Mouse (Mus musculus) thymus, adult 2 months (tissue): Measurements from ENCODE around the gene Umodl1. TPM values are rescaled to one million over a fixed set of nuclear protein-coding genes. Genes with fewer than 3 reads are reported as not detected.

Source experiments
- DNase-seq: peaks from one replicate; pipeline ENCODE4 v3.0.0; 2021
- H3K27ac ChIP-seq: fragments of 200-500 bp; 2 replicates; pipeline ENCODE4 v1.5.1; 2012; ENCODE audit warnings: low read length, control low read depth; ENCODE audit not compliant: control insufficient read depth, insufficient read depth
- H3K27me3 ChIP-seq: fragments of 200-500 bp; 2 replicates; pipeline ENCODE4 v1.6.1; 2012; ENCODE audit warnings: mild to moderate bottlenecking, low read length, moderate library complexity, mixed read lengths; ENCODE audit not compliant: control insufficient read depth, insufficient read depth
- H3K36me3 ChIP-seq: fragments of 200-500 bp; 2 replicates; pipeline ENCODE4 v1.6.1; 2012; ENCODE audit warnings: mild to moderate bottlenecking, low read length, moderate library complexity; ENCODE audit not compliant: control insufficient read depth, insufficient read depth
- H3K4me1 ChIP-seq: fragments of 200-500 bp; replicated peaks from 2 replicates; pipeline ENCODE4 v1.6.1; 2012; ENCODE audit warnings: low read length; ENCODE audit not compliant: control insufficient read depth, insufficient read depth
- H3K4me3 ChIP-seq: fragments of 200-500 bp; 2 replicates; pipeline ENCODE4 v1.5.1; 2012; ENCODE audit warnings: mild to moderate bottlenecking, low read length, control low read depth, moderate library complexity; ENCODE audit not compliant: control insufficient read depth, insufficient read depth
- CTCF ChIP-seq: fragments of 200-500 bp; IDR thresholded peaks from 2 replicates; pipeline ENCODE4 v1.5.1; 2012; ENCODE audit warnings: mild to moderate bottlenecking, control low read depth, low read length, moderate library complexity, borderline replicate concordance; ENCODE audit not compliant: control insufficient read depth, poor library complexity, insufficient read depth; ENCODE audit errors: extremely low read depth
- POLR2A ChIP-seq: fragments of 200-500 bp; IDR thresholded peaks from 2 replicates; pipeline ENCODE4 v1.6.1; 2012; ENCODE audit warnings: mild to moderate bottlenecking, low read length, control low read depth, moderate library complexity; ENCODE audit not compliant: control insufficient read depth, poor library complexity, insufficient read depth; ENCODE audit errors: extremely low read depth
- WGBS: fragments of 180-500 bp; shearing (Covaris S2); methylation state at CpG from one replicate; pipeline ENCODE4 v1.1.7; 2018; 5-methylcytosine and 5-hydroxymethylcytosine counted together
- polyA plus RNA-seq: library from polyadenylated mRNA; depleted of rRNA; stranded (reverse); fragments of >200 nt; gene quantifications from 2 replicates; pipeline ENCODE4 v1.2.3, GENCODE M21; 2012; rRNA removed

Gene Umodl1
- polyA plus RNA-seq: 1.5 and 2.0 TPM in 2 replicates

GRCm38 (mm10) chr17:30954340-30954739 lies at the start of gene Umodl1:
Umodl1 (plus strand) TSS chr17:30954640.
- TF ChIP-seq CTCF (no peak), POLR2A (no peak)
- H3K27ac ChIP-seq: no peak within 1 kb of the TSS
- 81% methylated on average over 10 of the region's 10 CpGs for WGBS
- no peaks in the 10 kb centered on the region for H3K36me3 ChIP-seq
- H3K4me3 ChIP-seq: no peak within 1 kb of the TSS
- no peaks in the 10 kb centered on the region for H3K27me3 ChIP-seq
- no peaks in the 10 kb centered on the region for H3K4me1 ChIP-seq
- DNase-seq: no peak

GRCm38 (mm10) chr17:30907577-30907976 lies 46.9 kb upstream of the Umodl1 start:
- TF ChIP-seq CTCF: no peak
- TF ChIP-seq POLR2A: no peak
- Histone ChIP-seq H3K4me3 (no peak overlapping the region), H3K4me1 (peaks cover 23% of the 10 kb centered on the region), H3K36me3 (no peaks in the 10 kb centered on the region), H3K27ac (no peak overlapping the region), H3K27me3 (no peaks in the 10 kb centered on the region)
- 25% methylated on average over 4 of the region's 4 CpGs for WGBS
- DNase-seq: no peak

GRCm38 (mm10) chr17:30910866-30911731 lies 43.3 kb upstream of the Umodl1 start:
- no peak overlapping the region for H3K4me3 ChIP-seq
- WGBS: 69% methylated on average over 27 of the region's 27 CpGs
- no peak for TF ChIP-seq CTCF
- no peak for TF ChIP-seq POLR2A
- H3K4me1 ChIP-seq: peaks cover 5% of the 10 kb centered on the region
- H3K27ac ChIP-seq: no peak overlapping the region
- DNase-seq: no peak
- no peaks in the 10 kb centered on the region for H3K27me3 ChIP-seq
- no peaks in the 10 kb centered on the region for H3K36me3 ChIP-seq

- TF ChIP-seq CTCF (no peak), POLR2A (no peak)
- Histone ChIP-seq H3K4me3 (no peak overlapping the region), H3K27ac (no peak overlapping the region), H3K36me3 (no peaks in the 10 kb centered on the region), H3K4me1 (peaks cover 5% of the 10 kb centered on the region), H3K27me3 (no peaks in the 10 kb centered on the region)
- WGBS: 56% methylated on average over 8 of the region's 8 CpGs
- DNase-seq: no peak
These were observed 42.7 kb upstream of the Umodl1 start for GRCm38 (mm10) chr17:30911732-30912088.

- WGBS: 83% methylated on average over 5 of the region's 5 CpGs
These were observed 41.9 kb upstream of the Umodl1 start for GRCm38 (mm10) chr17:30912536-30912935.

GRCm38 (mm10) chr17:30914264-30914663 lies 40.2 kb upstream of the Umodl1 start:
- Histone ChIP-seq H3K4me3 (no peak overlapping the region), H3K27me3 (no peaks in the 10 kb centered on the region), H3K27ac (no peak overlapping the region), H3K36me3 (no peaks in the 10 kb centered on the region), H3K4me1 (no peaks in the 10 kb centered on the region)
- TF ChIP-seq CTCF: no peak
- TF ChIP-seq POLR2A: no peak
- no peak for DNase-seq

More at GRCm38 (mm10) chr17:30912536-30912935, 41.9 kb upstream of the Umodl1 start:
- Histone ChIP-seq H3K4me1 (peaks cover 2% of the 10 kb centered on the region), H3K27me3 (no peaks in the 10 kb centered on the region), H3K36me3 (no peaks in the 10 kb centered on the region), H3K27ac (no peak overlapping the region), H3K4me3 (no peak overlapping the region)
- no peak for TF ChIP-seq CTCF
- no peak for TF ChIP-seq POLR2A
- DNase-seq: no peak
